Mouse (Mus musculus) C2C12 (cell line): ENCODE data around the gene Rtn4.

Source experiments
- CTCF ChIP-seq: IDR thresholded peaks from one replicate; pipeline ENCODE4 v1.5.1; 2011; ENCODE audit not compliant: control insufficient read depth, insufficient read depth, insufficient read length
- MAX ChIP-seq: IDR thresholded peaks from one replicate; pipeline ENCODE4 v1.6.1; 2011; ENCODE audit warnings: mild to moderate bottlenecking, control low read depth
- MYOD1 ChIP-seq: IDR thresholded peaks from one replicate; pipeline ENCODE4 v1.6.1; 2011; ENCODE audit warnings: low read depth; ENCODE audit not compliant: control insufficient read depth, insufficient read length
- USF1 ChIP-seq: IDR thresholded peaks from one replicate; pipeline ENCODE4 v1.6.1; 2011; ENCODE audit warnings: low read depth, mild to moderate bottlenecking, control low read depth, moderate library complexity

DNA sequence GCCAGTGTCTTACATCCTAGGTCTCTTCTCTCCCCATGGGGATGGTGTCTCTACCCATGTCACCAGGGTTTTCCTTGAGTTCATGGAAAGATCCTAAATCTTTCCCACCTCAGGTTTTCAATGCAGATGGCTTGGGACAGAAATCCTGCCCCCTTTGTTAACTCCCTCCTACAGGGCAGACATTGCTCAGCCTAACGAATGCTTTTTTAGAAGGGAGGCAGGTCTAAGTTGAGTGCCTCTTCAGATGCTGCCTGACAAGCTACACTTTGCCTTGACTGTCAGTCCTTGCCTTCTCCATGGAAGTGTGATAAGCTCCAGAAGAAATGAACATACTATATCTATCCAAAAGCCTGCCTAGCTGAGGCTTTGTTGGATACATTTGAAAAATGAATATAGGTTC is 55.1 kb downstream of the Rtn4 start:
- no peak for TF ChIP-seq CTCF
- TF ChIP-seq MYOD1, result no peak
- TF ChIP-seq USF1, result no peak
- no peak for TF ChIP-seq MAX
